Mouse (Mus musculus): ENCODE data around the gene Ptger3.

- no peak for TF ChIP-seq CTCF (IDR thresholded peaks at IDR 0.05; ENCODE audit: extremely low read depth, insufficient read depth, insufficient read length, insufficient replicate concordance)
- no peak for TF ChIP-seq POLR2A (IDR thresholded peaks at IDR 0.05; ENCODE audit: low read depth, low read length)
Observed at GRCm38 (mm10) chr3:157567566-157568132, 957 bp downstream of the Ptger3 start.
